Mouse (Mus musculus): Measurements from ENCODE around the gene Sdccag8. TPM values are rescaled to one million over a fixed set of nuclear protein-coding genes. Genes with fewer than 3 reads are reported as not detected.

Sdccag8 gene
- polyA plus RNA-seq, 1 experiment from 2014 or later: 14.4 TPM

DNA sequence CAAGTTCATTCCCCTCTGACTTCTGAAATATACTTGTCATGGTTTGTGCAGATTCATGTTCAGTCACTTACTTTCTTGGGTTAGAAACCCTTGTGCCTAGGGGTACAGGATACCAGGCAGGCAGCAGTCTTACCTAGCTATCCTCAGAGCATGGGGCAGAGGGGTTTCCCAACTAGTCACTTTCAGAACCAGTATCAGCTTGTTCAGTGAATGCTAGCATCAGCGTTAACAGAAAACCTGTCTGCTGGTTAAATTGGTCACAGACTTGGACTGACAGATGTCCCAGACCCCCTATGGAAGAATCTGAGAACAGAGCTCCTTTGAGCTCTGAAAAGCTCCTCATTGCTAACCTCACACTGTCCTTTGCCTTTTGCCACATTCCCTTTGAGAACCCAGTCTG, 204.3 kb downstream of the Sdccag8 start:
- Histone ChIP-seq H3K4me3 (no peak overlapping the region), H3K9me3 (no peaks in the 10 kb centered on the region), H3K27me3 (no peaks in the 10 kb centered on the region), H3K4me1 (peaks cover 12% of the 10 kb centered on the region), H3K27ac (no peak overlapping the region), H3K9ac (no peak overlapping the region), H3K4me2 (no peak overlapping the region), H3K36me3 (no peaks in the 10 kb centered on the region)
- no peak for ATAC-seq (ENCODE audit: borderline replicate concordance, extremely low read depth, low FRiP score, low TSS enrichment)
- WGBS: 94% methylated on average over 1 of the region's 1 CpGs

DNA sequence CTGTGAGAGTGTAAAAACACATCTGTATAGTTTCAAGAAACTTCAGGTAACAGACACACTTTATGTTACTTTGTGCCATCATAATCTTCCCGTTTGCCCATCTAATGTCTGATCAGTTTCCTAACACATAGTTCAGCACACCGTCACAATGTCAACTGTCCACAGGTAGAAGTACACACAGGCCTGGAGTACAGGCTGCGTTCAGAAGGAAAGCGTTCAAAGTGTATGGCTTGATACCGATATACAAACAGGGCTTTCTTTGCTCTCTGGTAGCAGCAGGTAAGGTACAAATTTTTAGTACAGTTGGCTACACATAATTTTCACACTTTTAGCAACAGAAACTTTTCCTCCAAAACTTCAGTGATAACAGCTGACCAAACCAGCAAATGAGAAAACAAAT, 205.2 kb downstream of the Sdccag8 start:
- H3K9me3 ChIP-seq: no peaks in the 10 kb centered on the region
- no peak overlapping the region for H3K4me2 ChIP-seq
- H3K4me1 ChIP-seq: peaks cover 5% of the 10 kb centered on the region
- no peak overlapping the region for H3K4me3 ChIP-seq
- H3K27me3 ChIP-seq: no peaks in the 10 kb centered on the region
- no peak overlapping the region for H3K27ac ChIP-seq
- WGBS: 89% methylated on average over 5 of the region's 5 CpGs
- no peak overlapping the region for H3K9ac ChIP-seq
- ATAC-seq (ENCODE audit: borderline replicate concordance, extremely low read depth, low FRiP score, low TSS enrichment): no peak
- no peaks in the 10 kb centered on the region for H3K36me3 ChIP-seq

DNA sequence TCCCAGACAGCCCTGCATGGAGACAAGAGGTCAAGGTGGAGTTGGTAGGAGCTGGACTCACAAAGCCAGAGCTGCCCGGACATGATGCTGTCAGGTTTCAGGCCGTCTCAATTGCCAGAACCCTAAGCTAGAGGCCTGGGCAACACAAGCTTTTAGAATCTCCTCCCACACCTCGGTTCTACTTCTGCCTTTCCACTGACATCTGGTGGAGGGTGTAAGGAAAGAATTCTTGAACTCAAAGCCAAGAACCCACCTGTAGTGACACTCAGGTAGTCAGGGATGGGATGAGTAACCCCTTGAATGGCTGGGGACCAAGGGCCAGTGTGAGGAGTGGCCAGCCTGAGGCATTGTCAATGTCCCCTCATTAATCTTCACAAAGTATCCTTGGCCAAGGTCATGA, 208.3 kb downstream of the Sdccag8 start:
- 75% methylated on average over 3 of the region's 3 CpGs for WGBS
- Histone ChIP-seq H3K4me3 (no peak overlapping the region), H3K9me3 (no peaks in the 10 kb centered on the region), H3K4me2 (no peak overlapping the region), H3K36me3 (0 out of 2 replicates have a peak, but pooled peaks cover 3% of the 10 kb centered on the region), H3K27ac (no peak overlapping the region), H3K9ac (no peak overlapping the region), H3K4me1 (no peaks in the 10 kb centered on the region), H3K27me3 (no peaks in the 10 kb centered on the region)
- ATAC-seq (ENCODE audit: borderline replicate concordance, extremely low read depth, low FRiP score, low TSS enrichment): peak; percentile 52; the same call in 1 of the 2 replicates

DNA sequence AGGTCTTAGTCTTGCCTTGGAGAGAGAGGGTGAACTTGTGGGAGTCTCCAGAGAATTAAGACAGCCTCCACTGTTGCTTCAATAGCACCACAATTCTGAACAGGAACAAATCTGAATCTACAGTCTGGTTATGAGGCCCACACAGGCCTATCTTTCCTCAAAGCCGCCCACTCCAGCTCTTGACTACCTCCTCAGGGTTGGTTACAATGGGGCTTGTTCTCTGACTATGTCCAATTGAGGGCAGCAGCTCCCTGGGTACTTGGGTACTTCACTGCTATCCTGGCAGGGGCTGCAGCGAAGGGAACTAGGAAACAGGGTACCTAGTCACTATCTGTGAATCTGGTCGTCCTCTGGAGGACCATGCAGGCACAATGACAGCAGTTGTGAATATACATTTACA, 213.2 kb downstream of the Sdccag8 start:
- WGBS: 76% methylated on average over 3 of the region's 3 CpGs
- Histone ChIP-seq H3K4me2 (no peak overlapping the region), H3K9me3 (no peaks in the 10 kb centered on the region), H3K27ac (no peak overlapping the region), H3K27me3 (no peaks in the 10 kb centered on the region), H3K4me1 (no peaks in the 10 kb centered on the region), H3K4me3 (no peak overlapping the region), H3K9ac (no peak overlapping the region), H3K36me3 (0 out of 2 replicates have a peak, but pooled peaks cover 3% of the 10 kb centered on the region)
- ATAC-seq (ENCODE audit: borderline replicate concordance, extremely low read depth, low FRiP score, low TSS enrichment): no peak

DNA sequence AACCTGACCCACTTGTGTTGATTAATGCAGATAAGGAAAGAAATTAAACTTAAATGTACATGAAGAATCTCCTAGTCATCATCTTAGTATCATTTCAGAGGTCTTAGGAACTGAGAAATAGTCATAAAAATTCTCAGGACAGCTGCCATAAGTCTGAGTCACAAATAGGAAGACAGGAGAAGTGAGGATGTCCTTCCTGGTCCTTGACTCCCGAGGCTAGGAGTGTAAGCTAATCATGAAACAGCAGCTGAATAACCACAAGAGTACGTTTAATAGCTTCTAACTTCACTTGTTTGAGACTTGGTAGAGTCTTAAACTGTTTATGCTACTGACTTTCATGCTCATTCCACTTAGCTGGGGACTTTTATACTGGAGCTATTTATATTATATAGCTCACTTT, 214.6 kb downstream of the Sdccag8 start:
- H3K27ac ChIP-seq: no peak overlapping the region
- ATAC-seq (ENCODE audit: borderline replicate concordance, extremely low read depth, low FRiP score, low TSS enrichment): no peak
- 60% methylated on average over 2 of the region's 2 CpGs for WGBS

DNA sequence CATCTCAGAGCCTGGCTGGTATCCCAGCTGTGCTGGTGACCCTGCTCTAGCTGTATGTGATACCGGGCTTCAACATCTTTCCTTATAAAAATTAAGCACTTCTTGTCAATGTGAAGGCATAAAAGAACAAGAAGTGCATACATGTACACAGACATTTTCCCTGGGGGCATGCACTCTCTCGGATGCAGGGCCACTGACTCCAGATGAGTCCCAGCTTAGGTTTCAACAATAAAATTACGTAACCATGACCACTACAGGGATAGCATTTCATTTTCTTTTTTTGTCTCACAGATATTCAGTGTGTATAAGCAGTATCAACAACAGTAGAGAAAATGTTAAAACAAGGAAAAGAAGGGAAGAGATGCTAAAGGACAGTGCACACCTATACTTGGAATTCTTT, 216.2 kb downstream of the Sdccag8 start:
- Histone ChIP-seq H3K4me3 (no peak overlapping the region), H3K4me2 (no peak overlapping the region), H3K9me3 (no peaks in the 10 kb centered on the region), H3K27me3 (no peaks in the 10 kb centered on the region), H3K36me3 (no peaks in the 10 kb centered on the region), H3K4me1 (no peaks in the 10 kb centered on the region), H3K27ac (no peak overlapping the region), H3K9ac (no peak overlapping the region)
- WGBS: 84% methylated on average over 3 of the region's 3 CpGs
- no peak for ATAC-seq (ENCODE audit: borderline replicate concordance, extremely low read depth, low FRiP score, low TSS enrichment)

More for the DNA sequence above, 214.6 kb downstream of the Sdccag8 start:
- Histone ChIP-seq H3K9me3 (no peaks in the 10 kb centered on the region), H3K4me2 (no peak overlapping the region), H3K36me3 (0 out of 2 replicates have a peak, but pooled peaks cover 3% of the 10 kb centered on the region), H3K9ac (no peak overlapping the region), H3K27me3 (no peaks in the 10 kb centered on the region), H3K4me3 (no peak overlapping the region), H3K4me1 (no peaks in the 10 kb centered on the region)

DNA sequence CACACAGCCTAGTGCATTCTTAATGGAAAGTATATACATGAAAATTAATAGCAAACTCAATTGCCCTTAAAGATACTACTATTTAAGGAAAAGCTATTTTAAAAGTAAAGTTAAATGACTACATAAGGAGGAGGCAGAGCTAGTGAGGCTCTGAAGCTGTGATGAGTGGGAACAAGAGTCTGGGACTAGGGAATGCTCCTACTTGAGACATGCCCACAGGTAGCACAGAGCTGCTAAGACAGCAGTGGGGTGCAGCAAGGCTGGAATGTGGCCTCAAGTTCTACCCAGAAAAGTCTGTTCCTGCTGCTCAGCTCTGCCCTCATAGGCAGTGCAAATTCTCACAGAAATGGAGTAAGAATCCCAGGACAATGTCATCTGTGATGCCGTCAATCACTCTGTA, 216.7 kb downstream of the Sdccag8 start:
- Histone ChIP-seq H3K9me3 (no peaks in the 10 kb centered on the region), H3K27ac (no peak overlapping the region), H3K36me3 (no peaks in the 10 kb centered on the region), H3K4me3 (no peak overlapping the region), H3K4me2 (no peak overlapping the region), H3K4me1 (no peaks in the 10 kb centered on the region), H3K27me3 (no peaks in the 10 kb centered on the region), H3K9ac (no peak overlapping the region)
- no peak for ATAC-seq (ENCODE audit: borderline replicate concordance, extremely low read depth, low FRiP score, low TSS enrichment)
- 93% methylated on average over 1 of the region's 1 CpGs for WGBS

DNA sequence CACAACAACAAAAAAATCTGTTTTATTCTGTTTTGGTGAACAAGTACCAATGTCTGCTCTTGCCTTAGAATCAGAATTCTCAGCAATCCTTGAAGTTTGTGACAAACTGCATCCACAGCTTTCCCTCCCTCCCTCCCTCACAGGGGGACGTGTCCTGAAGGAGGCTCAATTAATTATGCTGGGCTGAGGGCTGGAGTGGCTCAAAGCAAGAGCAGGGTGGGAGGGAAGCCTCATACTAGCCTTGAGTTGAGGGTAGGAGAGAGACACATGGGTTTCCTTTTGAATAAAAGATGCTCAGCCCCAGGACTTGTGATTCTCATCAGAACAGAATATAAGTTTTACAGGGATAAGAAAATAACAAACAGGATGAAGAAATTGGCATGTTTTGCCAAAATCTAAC, 217.8 kb downstream of the Sdccag8 start:
- ATAC-seq (ENCODE audit: borderline replicate concordance, extremely low read depth, low FRiP score, low TSS enrichment): no peak
- no peaks in the 10 kb centered on the region for H3K27me3 ChIP-seq
- no peaks in the 10 kb centered on the region for H3K36me3 ChIP-seq
- no peaks in the 10 kb centered on the region for H3K4me1 ChIP-seq
- no peak overlapping the region for H3K27ac ChIP-seq
- H3K9me3 ChIP-seq: no peaks in the 10 kb centered on the region
- no peak overlapping the region for H3K4me3 ChIP-seq
- H3K9ac ChIP-seq: no peak overlapping the region
- H3K4me2 ChIP-seq: no peak overlapping the region
- WGBS: 30% methylated on average over 1 of the region's 1 CpGs

DNA sequence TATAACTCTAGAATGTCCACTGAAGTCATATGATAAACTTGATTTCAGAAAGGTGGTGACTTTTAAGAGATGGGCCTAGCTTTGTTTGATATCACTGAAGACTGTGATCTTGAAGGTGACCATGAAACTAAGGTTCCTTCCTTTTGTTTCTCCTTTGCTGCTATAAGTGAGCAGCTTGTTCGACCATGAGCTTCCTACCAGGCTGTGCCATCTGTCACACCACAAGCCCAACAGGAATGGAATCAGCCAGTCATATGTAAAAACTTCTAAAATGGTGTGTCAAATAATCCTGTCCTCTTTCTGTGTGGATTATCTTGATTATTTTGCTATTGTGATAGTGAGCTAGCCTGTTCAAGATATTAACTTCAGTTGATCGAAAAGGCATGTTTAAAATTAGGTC, 221.0 kb downstream of the Sdccag8 start:
- ATAC-seq (ENCODE audit: borderline replicate concordance, extremely low read depth, low FRiP score, low TSS enrichment): no peak
- Histone ChIP-seq H3K27me3 (no peaks in the 10 kb centered on the region), H3K9me3 (no peaks in the 10 kb centered on the region), H3K4me3 (no peak overlapping the region), H3K9ac (no peak overlapping the region), H3K36me3 (no peaks in the 10 kb centered on the region), H3K27ac (no peak overlapping the region), H3K4me2 (no peak overlapping the region), H3K4me1 (peaks cover 3% of the 10 kb centered on the region; the same call in 1 of the 2 replicates)
- 86% methylated on average over 2 of the region's 2 CpGs for WGBS

DNA sequence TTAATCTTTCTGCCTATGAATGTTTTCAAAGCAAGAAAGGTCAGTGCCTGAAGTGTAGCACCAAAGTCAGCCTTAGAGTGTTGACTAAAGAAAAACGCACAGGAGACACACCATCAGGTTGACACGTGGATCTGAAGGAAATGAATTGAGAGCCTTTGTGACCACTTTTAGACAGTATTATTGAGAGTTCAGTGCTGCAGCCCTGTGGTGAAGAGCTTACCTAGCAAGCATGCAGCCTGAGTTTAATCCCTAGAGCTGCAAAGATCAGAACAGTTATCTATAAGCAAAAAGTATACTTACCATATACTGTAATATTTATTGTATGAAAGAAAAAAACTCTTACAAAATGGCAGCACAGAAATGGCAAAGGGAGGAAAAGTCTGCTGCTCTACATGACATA, 223.9 kb downstream of the Sdccag8 start:
- no peak for ATAC-seq (ENCODE audit: borderline replicate concordance, extremely low read depth, low FRiP score, low TSS enrichment)
- no peaks in the 10 kb centered on the region for H3K36me3 ChIP-seq
- no peak overlapping the region for H3K27ac ChIP-seq
- H3K4me1 ChIP-seq: peaks cover 3% of the 10 kb centered on the region; the same call in 1 of the 2 replicates
- H3K4me3 ChIP-seq: no peak overlapping the region
- no peak overlapping the region for H3K9ac ChIP-seq
- H3K4me2 ChIP-seq: no peak overlapping the region
- 39% methylated on average over 2 of the region's 2 CpGs for WGBS
- H3K27me3 ChIP-seq: no peaks in the 10 kb centered on the region
- no peaks in the 10 kb centered on the region for H3K9me3 ChIP-seq

DNA sequence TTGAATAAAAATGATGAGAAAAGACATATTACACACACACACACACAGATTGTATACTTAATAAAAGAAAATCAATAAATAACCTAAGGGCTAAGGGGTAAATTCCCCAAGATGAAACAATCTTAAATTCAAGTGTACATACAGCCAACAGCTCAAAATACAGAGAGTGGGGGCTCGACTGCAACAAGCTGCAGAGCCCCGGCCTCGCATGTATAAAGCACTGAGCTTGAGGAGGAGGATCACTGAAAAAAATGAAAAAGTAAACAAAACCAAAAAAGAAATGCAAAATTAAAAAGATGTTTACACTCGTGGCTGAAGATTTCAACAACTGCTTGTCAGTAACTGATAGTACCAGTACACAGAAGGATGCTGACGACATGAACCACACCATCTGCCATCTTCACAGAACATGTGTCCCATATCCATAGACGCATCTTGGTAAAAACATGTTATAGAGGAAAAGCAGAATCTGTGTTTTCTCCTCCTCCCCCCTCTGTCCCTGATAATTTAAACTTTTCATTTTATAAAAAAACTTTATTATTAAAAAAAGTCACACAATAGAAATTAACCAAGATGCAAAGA, 224.7 kb downstream of the Sdccag8 start:
- Histone ChIP-seq H3K9me3 (no peaks in the 10 kb centered on the region), H3K4me3 (no peak overlapping the region), H3K27me3 (no peaks in the 10 kb centered on the region), H3K4me2 (no peak overlapping the region), H3K9ac (no peak overlapping the region), H3K4me1 (peaks cover 3% of the 10 kb centered on the region; the same call in 1 of the 2 replicates), H3K27ac (no peak overlapping the region), H3K36me3 (no peaks in the 10 kb centered on the region)
- 31% methylated on average over 6 of the region's 6 CpGs for WGBS
- ATAC-seq (ENCODE audit: borderline replicate concordance, extremely low read depth, low FRiP score, low TSS enrichment): peak; percentile 94

DNA sequence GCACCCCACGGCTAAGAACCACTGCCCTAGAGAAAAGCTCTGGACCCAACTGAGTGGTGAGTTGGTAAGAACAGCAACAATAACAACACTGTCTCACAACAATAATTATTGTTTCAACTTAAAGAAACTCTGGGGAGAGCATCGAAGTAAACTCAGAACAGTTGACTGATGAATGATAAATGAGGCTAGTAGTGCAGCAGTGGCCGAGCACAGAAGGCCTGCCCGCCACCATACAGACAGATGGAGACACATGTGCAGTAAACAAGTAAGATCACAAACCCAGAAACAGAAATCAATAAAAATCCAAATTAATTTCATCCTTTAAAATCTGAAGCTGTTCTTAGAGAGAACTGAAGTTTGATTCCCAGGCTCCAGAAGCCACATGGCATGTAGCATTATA, 225.6 kb downstream of the Sdccag8 start:
- Histone ChIP-seq H3K4me2 (no peak overlapping the region), H3K9ac (no peak overlapping the region), H3K27me3 (no peaks in the 10 kb centered on the region), H3K36me3 (no peaks in the 10 kb centered on the region), H3K9me3 (no peaks in the 10 kb centered on the region), H3K4me1 (peaks cover 3% of the 10 kb centered on the region; the same call in 1 of the 2 replicates), H3K27ac (peak overlapping the region; percentile 53), H3K4me3 (no peak overlapping the region)
- 0 out of 2 replicates have a peak, but pooled peaks have one; percentile 20 for ATAC-seq (ENCODE audit: borderline replicate concordance, extremely low read depth, low FRiP score, low TSS enrichment)
- WGBS: 41% methylated on average over 4 of the region's 4 CpGs

DNA sequence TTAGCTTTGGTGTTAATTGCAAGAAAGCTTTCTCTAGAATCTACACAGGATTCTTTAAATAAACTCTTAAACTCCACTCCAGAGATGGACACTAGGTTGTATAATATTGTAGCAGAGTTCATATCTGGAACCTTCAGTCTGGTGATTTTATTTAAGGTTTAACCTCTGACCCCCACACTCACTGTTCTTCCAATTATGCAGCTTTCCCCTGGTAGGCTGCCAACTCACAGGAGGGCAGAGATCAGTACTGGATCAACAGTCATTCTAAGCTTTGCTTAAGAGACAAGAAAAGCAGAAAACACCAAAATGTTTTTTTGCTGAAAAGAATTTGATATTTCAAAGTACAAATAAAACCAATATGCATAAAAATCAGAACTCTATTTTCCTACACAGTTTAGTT, 231.4 kb downstream of the Sdccag8 start:
- Histone ChIP-seq H3K4me3 (no peak overlapping the region), H3K4me2 (no peak overlapping the region), H3K27me3 (no peaks in the 10 kb centered on the region), H3K9ac (no peak overlapping the region), H3K9me3 (no peaks in the 10 kb centered on the region), H3K36me3 (no peaks in the 10 kb centered on the region), H3K27ac (no peak overlapping the region), H3K4me1 (no peaks in the 10 kb centered on the region)
- no peak for ATAC-seq (ENCODE audit: borderline replicate concordance, extremely low read depth, low FRiP score, low TSS enrichment)

All from lung, embryonic 15.5 days (tissue).